In genomic region chr3:32428361-32428760, GRCm38 (mm10) we compare ENCODE assay signal across 9 mouse cellular contexts.
"Had no signal": no experiment of that assay in that cellular context is flagged by ENCODE, and none has a peak within 500 bp of the region (broad histone marks: within the 10 kb centered on the region; RNA-seq: fewer than 3 reads in every experiment).

No protein-coding gene starts in this region.

- H3K36me3 ChIP-seq: liver, embryonic 13.5 days; lung, embryonic 15.5 days; midbrain, embryonic 12.5 days had no signal

- H3K4me2 ChIP-seq: liver, embryonic 13.5 days; lung, embryonic 15.5 days; midbrain, embryonic 12.5 days had no signal

- H3K9me3 ChIP-seq: limb, embryonic 10.5 days; liver, embryonic 13.5 days; lung, embryonic 15.5 days had no signal

- H3K9ac ChIP-seq: liver, embryonic 13.5 days; liver, postnatal 0 days; lung, embryonic 15.5 days; midbrain, embryonic 12.5 days had no signal

- DNase-seq: liver, embryonic 13.5 days; liver, postnatal 0 days; right cerebral cortex, adult 18-20 months; right cerebral cortex, postnatal 25 days; thymus, postnatal 36 days had no signal

- H3K4me3 ChIP-seq: limb, embryonic 10.5 days; liver, embryonic 13.5 days; lung, embryonic 15.5 days; midbrain, embryonic 12.5 days had no signal

- H3K27ac ChIP-seq: limb, embryonic 10.5 days; liver, embryonic 13.5 days; midbrain, embryonic 12.5 days had no signal

- H3K27me3 ChIP-seq: liver, embryonic 13.5 days; lung, embryonic 15.5 days; midbrain, embryonic 12.5 days had no signal

- ATAC-seq: liver, postnatal 0 days; midbrain, embryonic 16.5 days had no signal

- H3K4me1 ChIP-seq: limb, embryonic 10.5 days; midbrain, embryonic 12.5 days had no signal
